Mouse (Mus musculus): ENCODE results near the gene Mab21l3.
"Not testable (repeated sequence)": the region's sequence is repeated elsewhere in the genome, so short reads cannot be mapped to it uniquely, and the experiment has no call there.

Gene Mab21l3

GRCm38 (mm10) chr3:101842372-101843094 lies 6.2 kb downstream of the Mab21l3 start:
- intact Hi-C loops (cut with DNase I), result no loop called here

- intact Hi-C loops (cut with DNase I), result no loop called here
These were observed 9.4 kb downstream of the Mab21l3 start for GRCm38 (mm10) chr3:101839327-101839726.

- intact Hi-C loops (cut with DNase I), result no loop called here
These were observed 11.8 kb downstream of the Mab21l3 start for GRCm38 (mm10) chr3:101836971-101837370.

GRCm38 (mm10) chr3:101836532-101836931 lies 12.2 kb downstream of the Mab21l3 start:
- intact Hi-C loops (cut with DNase I), result no loop called here

DNA sequence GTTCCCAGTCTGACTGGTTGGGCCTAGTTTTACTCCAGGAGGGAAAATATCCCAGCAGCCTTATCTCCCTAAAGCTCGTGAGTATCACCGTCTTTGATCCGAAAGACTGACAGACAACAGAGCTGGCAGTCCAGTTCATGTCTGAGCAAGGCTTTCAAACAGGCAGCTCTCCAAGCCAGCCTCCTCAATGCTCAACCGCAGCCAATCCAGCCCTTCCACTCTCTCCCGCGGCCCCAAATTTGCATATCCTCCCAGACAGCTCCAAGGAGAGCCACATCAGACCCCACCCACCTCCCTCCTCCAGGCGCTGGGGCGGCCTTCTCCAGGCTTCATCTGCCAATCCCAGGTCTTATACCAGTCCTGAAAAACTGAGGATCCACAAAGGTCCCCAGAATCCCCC lies 12.7 kb downstream of the Mab21l3 start:
- intact Hi-C loops (cut with DNase I), result no loop called here

- intact Hi-C loops (cut with DNase I), result no loop called here
These were observed 17.4 kb downstream of the Mab21l3 start for GRCm38 (mm10) chr3:101831189-101831858.

DNA sequence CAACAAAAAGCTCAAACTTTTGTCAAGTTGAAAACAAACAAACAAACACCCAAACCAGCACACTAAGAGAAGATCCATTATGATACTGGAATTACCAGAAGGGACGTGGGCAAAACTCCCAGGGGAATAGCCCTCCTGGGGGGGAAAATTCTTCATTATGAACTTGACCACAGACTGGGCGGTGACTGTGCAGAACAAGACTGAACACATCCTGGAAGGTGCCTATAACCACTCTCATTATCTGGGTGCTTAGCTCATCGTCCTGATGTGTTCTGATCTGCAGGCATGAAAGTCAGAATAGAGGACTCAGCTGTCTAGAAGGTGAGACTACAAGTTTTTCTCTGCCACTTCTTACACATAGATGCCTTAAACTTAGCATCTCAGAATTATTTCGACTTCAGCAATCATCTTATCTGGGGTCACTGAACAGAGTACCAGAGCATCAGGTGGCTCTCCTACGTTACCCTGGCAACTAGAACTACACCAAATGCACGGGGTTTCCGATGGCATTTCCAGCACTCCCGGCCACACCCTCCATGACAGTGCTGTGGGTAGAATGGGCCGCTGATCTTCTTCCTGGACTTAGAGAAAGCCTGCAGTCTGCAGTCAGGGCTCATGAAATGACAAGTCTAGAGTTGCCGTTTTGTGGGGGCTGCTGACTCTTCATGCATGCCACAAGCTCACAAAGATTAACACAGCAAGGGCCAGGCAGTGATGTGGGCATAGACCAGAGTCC lies 18.7 kb downstream of the Mab21l3 start:
- intact Hi-C loops (cut with DNase I), result no loop called here

- intact Hi-C loops (cut with DNase I), result no loop called here
These were observed 20.2 kb downstream of the Mab21l3 start for GRCm38 (mm10) chr3:101828595-101828994.

DNA sequence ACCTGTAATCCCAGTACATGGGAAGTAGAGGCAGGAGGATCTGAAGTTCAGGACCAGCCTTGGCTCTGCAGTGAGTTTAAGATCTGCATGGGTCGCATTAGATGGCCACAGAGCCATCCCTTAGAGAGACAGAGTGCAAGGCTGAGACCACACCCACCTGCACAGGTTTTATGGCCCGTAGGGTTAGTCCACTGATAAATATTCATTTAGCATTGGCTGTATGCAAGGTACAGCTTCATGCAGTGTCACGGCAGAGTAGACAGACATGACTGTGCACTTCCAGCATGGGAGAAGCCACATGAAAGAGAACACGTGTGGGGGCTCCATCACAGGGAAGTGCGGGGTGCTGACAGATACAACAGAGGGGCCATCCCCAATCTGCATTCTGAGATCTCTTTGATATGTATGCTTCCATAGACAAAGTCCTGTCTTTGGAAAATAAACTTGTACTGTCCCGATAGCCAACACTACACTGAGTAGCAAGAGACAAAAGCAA lies 21.5 kb downstream of the Mab21l3 start:
- intact Hi-C loops (cut with DNase I), result no loop called here

GRCm38 (mm10) chr3:101824338-101824737 lies 24.4 kb downstream of the Mab21l3 start:
- intact Hi-C loops (cut with DNase I), result no loop called here

DNA sequence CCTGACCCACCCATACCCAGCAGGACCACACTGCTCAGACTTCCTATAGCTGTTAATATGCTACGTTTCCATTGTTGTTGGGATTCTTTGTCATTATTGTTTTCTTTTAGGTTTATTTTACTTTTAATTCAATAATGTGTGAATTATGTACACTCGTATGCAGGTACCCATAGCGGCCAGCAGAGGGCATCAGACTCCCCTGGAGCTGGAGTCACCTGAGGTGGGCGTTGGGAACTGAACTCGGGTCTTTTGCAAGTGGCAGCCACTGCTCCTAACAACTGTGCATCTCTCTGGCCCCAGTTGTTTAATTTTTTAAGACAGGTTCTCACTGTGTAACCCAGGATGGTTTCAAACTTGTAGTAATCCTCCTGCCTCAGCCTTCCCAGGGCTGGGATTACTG lies 26.7 kb downstream of the Mab21l3 start:
- intact Hi-C loops (cut with DNase I), result no loop called here

DNA sequence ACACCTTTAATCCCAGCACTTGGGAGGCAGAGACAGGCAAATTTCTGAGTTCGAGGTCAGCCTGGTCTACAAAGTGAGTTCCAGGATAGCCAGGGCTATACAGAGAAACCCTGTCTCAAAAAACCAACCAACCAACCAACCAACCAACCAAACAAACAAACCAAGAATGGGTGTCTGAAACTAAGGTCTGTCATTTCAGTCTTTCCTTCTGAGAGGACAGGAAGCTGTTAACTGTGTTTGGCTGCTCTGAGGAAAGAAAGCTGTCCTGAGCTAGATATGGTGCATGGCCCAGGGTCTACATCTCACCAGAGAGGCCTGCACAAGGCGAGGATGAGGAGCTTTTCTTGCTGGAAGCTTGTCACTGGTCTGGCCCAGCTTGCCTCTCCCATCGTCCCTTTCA lies 28.1 kb downstream of the Mab21l3 start:
- intact Hi-C loops (cut with DNase I), result not testable (repeated sequence)

- intact Hi-C loops (cut with DNase I), result no loop called here
These were observed 32.8 kb downstream of the Mab21l3 start for GRCm38 (mm10) chr3:101816006-101816405.

DNA sequence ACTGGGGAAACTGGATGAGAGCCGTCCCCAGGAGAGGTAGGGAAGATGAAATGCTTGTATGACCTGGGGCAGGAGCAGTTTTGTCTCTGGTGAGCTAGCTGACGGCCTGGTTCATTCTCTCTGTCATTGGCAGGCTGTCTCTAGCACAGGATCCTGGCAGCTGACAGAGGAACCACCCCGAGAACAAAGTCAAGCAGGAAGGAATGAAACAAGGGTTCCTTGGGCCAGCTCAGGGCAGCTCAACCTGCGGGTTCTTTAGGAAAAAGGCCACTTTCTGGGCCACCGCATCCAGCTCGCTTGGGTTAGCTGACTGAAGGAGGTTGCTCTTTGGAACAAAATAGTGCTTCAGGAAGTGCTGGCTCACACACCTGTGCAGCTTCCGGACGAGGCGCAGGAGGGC lies 34.0 kb downstream of the Mab21l3 start:
- intact Hi-C loops (cut with DNase I), result loop anchor here (5.0 kb wide), 2 partner anchors 442 to 842 kb away; no protein-coding TSS in a partner anchor

DNA sequence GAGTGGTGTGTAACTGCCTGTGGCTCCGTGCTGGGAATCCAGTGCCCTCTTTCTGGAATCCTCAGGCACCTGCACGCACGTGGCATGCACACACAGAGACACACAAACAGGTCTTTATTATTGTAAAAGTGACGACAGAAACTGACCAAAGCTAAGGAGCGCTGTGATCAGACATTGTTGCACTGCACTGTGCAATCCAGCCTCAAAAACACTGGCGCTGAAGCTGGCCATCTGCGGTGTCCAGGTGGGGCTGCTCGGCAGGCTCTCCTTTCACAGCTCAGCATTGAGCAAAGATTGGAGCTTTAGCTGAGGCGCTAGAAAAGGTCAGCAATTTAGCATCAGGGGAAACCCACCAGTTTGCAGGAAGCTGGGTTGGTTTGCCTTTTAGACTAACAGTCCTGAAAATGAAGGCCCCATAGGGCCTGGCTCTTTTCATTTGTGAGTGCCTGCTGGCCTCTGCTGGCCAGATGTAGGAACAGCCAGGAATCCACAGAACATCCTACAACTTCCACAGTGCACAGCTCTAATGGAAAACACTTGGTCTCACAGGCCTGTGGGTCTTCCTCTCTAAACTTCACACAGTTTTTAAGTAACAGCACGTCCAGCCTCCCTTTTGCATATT lies 36.3 kb downstream of the Mab21l3 start:
- intact Hi-C loops (cut with DNase I), result loop anchor here (1.0 to 5.0 kb wide), 3 partner anchors 318 to 840 kb away; no protein-coding TSS in a partner anchor

- intact Hi-C loops (cut with DNase I), result loop anchor here (1.0 to 5.0 kb wide), 4 partner anchors 318 to 840 kb away; no protein-coding TSS in a partner anchor
These were observed 36.8 kb downstream of the Mab21l3 start for GRCm38 (mm10) chr3:101811931-101812330.

DNA sequence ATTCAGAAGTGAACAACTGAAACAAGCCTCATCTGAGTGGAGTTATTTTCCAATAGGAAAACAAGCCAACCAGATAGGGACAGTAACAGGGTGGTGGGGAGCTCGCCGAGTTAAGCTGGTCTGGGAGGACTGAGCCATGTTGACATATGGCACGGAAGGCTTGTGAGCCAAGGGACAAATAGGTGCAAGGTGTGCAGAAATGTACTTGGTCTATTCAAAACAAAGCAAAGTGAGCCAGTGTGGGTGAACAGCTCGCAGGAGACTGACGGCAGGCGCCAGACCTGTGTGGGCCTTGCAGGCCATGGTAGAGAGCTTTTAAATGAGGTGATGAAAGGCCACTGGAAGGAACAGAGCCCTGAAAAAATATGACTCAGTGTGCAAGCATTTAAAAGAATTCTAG lies 41.1 kb downstream of the Mab21l3 start:
- intact Hi-C loops (cut with DNase I), result loop anchor here (5.0 kb wide), 2 partner anchors 190 to 205 kb away; partner anchors contain the start of gene Atp1a1

GRCm38 (mm10) chr3:101806941-101807340 lies 41.8 kb downstream of the Mab21l3 start:
- intact Hi-C loops (cut with DNase I), result loop anchor here (5.0 kb wide), 2 partner anchors 190 to 205 kb away; partner anchors contain the start of gene Atp1a1

DNA sequence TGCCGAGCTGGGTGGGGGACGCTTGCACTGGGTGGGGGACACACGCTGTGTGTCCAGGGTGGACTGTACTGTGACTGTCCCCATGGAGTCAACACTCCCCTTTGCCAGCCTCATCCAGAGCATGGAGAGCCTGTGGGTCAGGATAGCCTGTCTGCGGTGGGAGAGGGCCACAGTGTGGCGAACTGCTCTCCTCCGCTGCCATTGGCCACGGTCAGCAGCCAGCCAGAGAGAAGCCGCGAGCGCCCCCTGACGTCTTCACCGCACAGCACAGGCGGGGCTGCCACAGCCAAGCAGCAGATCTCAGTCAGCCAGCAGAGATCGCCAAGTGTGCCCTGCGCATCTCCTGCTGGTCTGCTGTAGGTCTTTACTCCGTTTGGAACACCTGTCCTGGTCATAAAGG lies 42.6 kb downstream of the Mab21l3 start:
- intact Hi-C loops (cut with DNase I), result loop anchor here (5.0 kb wide), 2 partner anchors 189 to 204 kb away; partner anchors contain the start of gene Atp1a1

DNA sequence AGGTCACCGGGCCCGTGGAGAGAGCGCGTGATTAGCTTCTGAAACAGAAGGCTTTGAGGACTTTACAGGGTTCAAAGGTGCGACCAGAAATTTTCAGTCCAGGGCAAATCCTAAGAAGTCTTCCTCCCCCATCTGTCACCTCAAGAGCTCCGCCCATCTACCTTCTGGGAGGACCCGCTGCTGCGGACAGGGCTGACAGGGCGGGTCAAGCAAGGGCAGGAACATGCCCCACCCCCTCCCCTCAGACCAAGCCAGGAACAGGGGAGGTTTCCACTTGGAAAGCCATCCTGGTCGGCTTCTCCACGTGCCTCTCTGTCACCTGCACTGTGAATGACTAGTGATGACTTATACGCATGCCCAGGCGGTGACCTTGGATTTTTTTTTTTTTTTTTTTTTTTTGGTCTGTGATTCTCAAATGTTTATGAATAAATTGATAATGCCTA lies 43.2 kb downstream of the Mab21l3 start:
- intact Hi-C loops (cut with DNase I), result loop anchor here (1.0 to 5.0 kb wide), 3 partner anchors 100 to 203 kb away; partner anchors contain the start of gene Atp1a1

Measured in adrenal gland (tissue).